Mouse (Mus musculus) spleen, adult 2 months (tissue): ENCODE data around the gene Hpf1.

Source experiments
- CTCF ChIP-seq: fragments of 200-500 bp; IDR thresholded peaks from 2 replicates; pipeline ENCODE4 v1.5.1; 2011; ENCODE audit warnings: mild to moderate bottlenecking, inconsistent platforms; ENCODE audit not compliant: insufficient read depth, insufficient read length, insufficient replicate concordance; ENCODE audit errors: extremely low read depth
- POLR2A ChIP-seq: fragments of 200-500 bp; IDR thresholded peaks from 2 replicates; pipeline ENCODE4 v1.6.1; 2011; ENCODE audit warnings: low read depth, low read length, inconsistent platforms

- TF ChIP-seq CTCF (no peak), POLR2A (no peak)
These were observed 30.0 kb downstream of the Hpf1 start for GRCm38 (mm10) chr8:60920176-60920575.
